Mouse (Mus musculus): ENCODE results near the gene Uqcr11. TPM values are rescaled to one million over a fixed set of nuclear protein-coding genes. Genes with fewer than 3 reads are reported as not detected.
A peak's percentile ranks its signal among the peaks of the same experiment; 100 is the strongest.

The Uqcr11 gene
- polyA plus RNA-seq, 2 experiments, result 707 to 718 TPM

DNA sequence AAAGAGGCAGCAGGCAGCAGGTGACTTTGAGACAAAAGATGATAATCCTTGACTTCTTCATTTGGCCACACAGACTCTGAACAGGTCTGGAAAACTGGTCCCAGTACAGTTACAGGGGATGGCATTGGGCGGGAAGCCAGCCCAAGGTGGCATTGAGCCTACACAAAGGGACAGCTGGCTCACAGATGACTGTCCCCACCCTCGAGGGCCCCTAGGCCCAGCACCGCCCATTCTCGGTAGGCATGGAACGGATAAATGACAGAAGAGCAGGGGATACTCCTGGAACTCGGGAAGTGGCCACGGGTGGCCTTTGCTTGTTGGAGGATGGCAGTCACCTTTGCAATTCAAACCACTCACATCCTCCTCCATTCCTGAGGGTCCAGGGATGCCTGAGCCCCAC lies 21.3 kb downstream of the Uqcr11 start:
- DNase-seq (ENCODE audit: low spot score) (no peak), ATAC-seq (ENCODE audit: low FRiP score, low read depth) (no peak)
- no peaks in the 10 kb centered on the region for H3K9me3 ChIP-seq (ENCODE audit: control insufficient read depth, low read length)
- no peaks in the 10 kb centered on the region for H3K27me3 ChIP-seq (ENCODE audit: control insufficient read depth, insufficient read depth, low read length)
- H3K9ac ChIP-seq (ENCODE audit: low read depth, low read length, severe bottlenecking), result peak overlapping the region; percentile 89
- peak overlapping the region; percentile 87 for H3K27ac ChIP-seq (replicated peaks; ENCODE audit: low read depth, low read length)
- no peak for TF ChIP-seq POLR2A (IDR thresholded peaks at IDR 0.05; ENCODE audit: borderline replicate concordance, extremely low read depth, insufficient read depth, insufficient read length)
- H3K4me2 ChIP-seq (replicated peaks; ENCODE audit: low read depth, low read length, severe bottlenecking), result peak overlapping the region; percentile 90
- WGBS, result 8% methylated on average over 7 of the region's 7 CpGs
- peak overlapping the region; percentile 87 for H3K4me3 ChIP-seq (replicated peaks; ENCODE audit: low read length)
- H3K36me3 ChIP-seq (ENCODE audit: control insufficient read depth, insufficient read depth, low read length), result peaks cover 42% of the 10 kb centered on the region
- H3K4me1 ChIP-seq (ENCODE audit: control insufficient read depth, insufficient read depth, low read length), result peaks cover 23% of the 10 kb centered on the region

DNA sequence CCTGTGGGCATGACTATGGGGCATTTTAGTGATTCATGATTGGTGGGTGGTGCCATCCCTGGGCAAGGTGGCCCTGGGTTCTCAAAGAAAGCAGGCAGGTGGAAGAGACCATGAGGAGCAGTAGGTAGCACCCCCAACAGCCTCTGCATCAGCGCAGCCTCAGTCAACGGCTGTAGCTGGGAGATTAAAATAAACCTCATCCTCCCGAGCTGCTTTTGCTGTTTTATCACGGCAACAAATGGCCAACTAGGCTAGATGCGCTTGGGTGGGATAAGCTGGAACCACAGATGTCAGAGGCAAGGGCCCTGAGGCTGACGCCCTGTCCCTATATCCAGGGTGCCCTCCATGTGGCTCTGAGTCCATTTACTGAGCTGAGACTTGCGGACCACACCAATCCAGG lies 21.9 kb downstream of the Uqcr11 start:
- no peak for DNase-seq (ENCODE audit: low spot score)
- no peak for ATAC-seq (ENCODE audit: low FRiP score, low read depth)
- Histone ChIP-seq H3K4me1 (ENCODE audit: control insufficient read depth, insufficient read depth, low read length) (peaks cover 23% of the 10 kb centered on the region), H3K4me2 (replicated peaks; ENCODE audit: low read depth, low read length, severe bottlenecking) (peak overlapping the region; percentile 90), H3K9me3 (ENCODE audit: control insufficient read depth, low read length) (no peaks in the 10 kb centered on the region), H3K27me3 (ENCODE audit: control insufficient read depth, insufficient read depth, low read length) (no peaks in the 10 kb centered on the region), H3K27ac (replicated peaks; ENCODE audit: low read depth, low read length) (no peak overlapping the region), H3K9ac (ENCODE audit: low read depth, low read length, severe bottlenecking) (peak overlapping the region; percentile 89; the same call in 1 of the 2 replicates), H3K4me3 (replicated peaks; ENCODE audit: low read length) (peak overlapping the region; percentile 87), H3K36me3 (ENCODE audit: control insufficient read depth, insufficient read depth, low read length) (peaks cover 47% of the 10 kb centered on the region)
- 75% methylated on average over 7 of the region's 7 CpGs for WGBS
- no peak for TF ChIP-seq POLR2A (IDR thresholded peaks at IDR 0.05; ENCODE audit: borderline replicate concordance, extremely low read depth, insufficient read depth, insufficient read length)

DNA sequence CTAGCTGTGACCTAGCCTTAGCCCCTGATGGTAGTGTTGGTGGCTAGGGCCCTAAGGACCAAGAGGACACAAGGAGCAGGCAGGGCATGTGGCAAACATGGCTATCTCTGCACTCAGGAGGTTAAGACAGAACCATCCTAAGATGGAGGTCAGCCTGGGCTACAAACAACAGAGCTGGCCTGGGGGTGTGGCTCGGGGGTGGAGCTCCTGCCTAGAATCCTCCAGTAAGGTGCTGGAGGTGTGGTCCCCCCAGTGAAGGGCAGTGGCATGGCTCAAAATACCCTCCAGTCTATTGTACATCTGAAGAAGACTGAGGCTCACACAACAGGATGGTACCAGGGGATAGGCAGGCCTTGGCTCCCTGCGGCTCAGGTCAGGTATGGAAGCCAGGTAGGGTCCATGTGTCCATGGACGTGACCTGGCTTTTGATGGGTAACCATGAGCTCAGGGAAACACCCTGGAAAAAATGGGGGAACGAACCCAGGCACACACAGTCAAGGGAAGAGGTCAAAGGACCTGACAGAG lies 22.5 kb downstream of the Uqcr11 start:
- Histone ChIP-seq H3K4me2 (replicated peaks; ENCODE audit: low read depth, low read length, severe bottlenecking) (peak overlapping the region; percentile 90), H3K27ac (replicated peaks; ENCODE audit: low read depth, low read length) (no peak overlapping the region), H3K9ac (ENCODE audit: low read depth, low read length, severe bottlenecking) (no peak overlapping the region), H3K9me3 (ENCODE audit: control insufficient read depth, low read length) (no peaks in the 10 kb centered on the region), H3K27me3 (ENCODE audit: control insufficient read depth, insufficient read depth, low read length) (no peaks in the 10 kb centered on the region), H3K4me3 (replicated peaks; ENCODE audit: low read length) (peak overlapping the region; percentile 87; the same call in 1 of the 2 replicates), H3K36me3 (ENCODE audit: control insufficient read depth, insufficient read depth, low read length) (peaks cover 53% of the 10 kb centered on the region), H3K4me1 (ENCODE audit: control insufficient read depth, insufficient read depth, low read length) (peaks cover 23% of the 10 kb centered on the region)
- DNase-seq (ENCODE audit: low spot score), result no peak
- ATAC-seq (ENCODE audit: low FRiP score, low read depth), result no peak
- TF ChIP-seq POLR2A (IDR thresholded peaks at IDR 0.05; ENCODE audit: borderline replicate concordance, extremely low read depth, insufficient read depth, insufficient read length), result no peak
- 81% methylated on average over 4 of the region's 4 CpGs for WGBS

DNA sequence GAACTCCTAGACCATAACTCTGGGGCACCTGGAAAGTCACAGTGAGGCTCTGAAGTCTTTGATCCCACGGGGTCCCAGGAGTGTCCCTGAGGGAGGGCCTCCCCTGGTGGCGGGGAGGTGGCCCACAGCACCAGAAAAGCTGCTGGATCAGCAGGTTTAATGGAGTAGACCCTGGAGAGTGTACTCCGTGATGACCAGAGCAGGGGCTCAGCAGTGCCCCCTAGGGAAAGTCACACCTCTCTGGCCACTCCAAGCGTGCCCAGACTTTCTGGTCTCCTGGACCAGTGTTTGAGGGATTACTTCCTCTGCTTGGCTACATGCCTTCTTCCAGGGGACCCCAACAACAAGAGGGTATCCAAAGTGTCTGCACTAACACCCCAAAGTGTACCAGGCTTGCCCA lies 23.2 kb downstream of the Uqcr11 start:
- no peaks in the 10 kb centered on the region for H3K27me3 ChIP-seq (ENCODE audit: control insufficient read depth, insufficient read depth, low read length)
- H3K36me3 ChIP-seq (ENCODE audit: control insufficient read depth, insufficient read depth, low read length), result peaks cover 55% of the 10 kb centered on the region
- no peaks in the 10 kb centered on the region for H3K9me3 ChIP-seq (ENCODE audit: control insufficient read depth, low read length)
- no peak for ATAC-seq (ENCODE audit: low FRiP score, low read depth)
- H3K4me2 ChIP-seq (replicated peaks; ENCODE audit: low read depth, low read length, severe bottlenecking), result no peak overlapping the region; the same call in 1 of the 2 replicates
- no peak overlapping the region for H3K4me3 ChIP-seq (replicated peaks; ENCODE audit: low read length)
- peaks cover 20% of the 10 kb centered on the region for H3K4me1 ChIP-seq (ENCODE audit: control insufficient read depth, insufficient read depth, low read length)
- DNase-seq (ENCODE audit: low spot score), result no peak
- peak overlapping the region; percentile 25; the same call in 1 of the 2 replicates for H3K9ac ChIP-seq (ENCODE audit: low read depth, low read length, severe bottlenecking)
- WGBS, result 56% methylated on average over 4 of the region's 4 CpGs
- no peak overlapping the region for H3K27ac ChIP-seq (replicated peaks; ENCODE audit: low read depth, low read length)
- TF ChIP-seq POLR2A (IDR thresholded peaks at IDR 0.05; ENCODE audit: borderline replicate concordance, extremely low read depth, insufficient read depth, insufficient read length), result no peak

DNA sequence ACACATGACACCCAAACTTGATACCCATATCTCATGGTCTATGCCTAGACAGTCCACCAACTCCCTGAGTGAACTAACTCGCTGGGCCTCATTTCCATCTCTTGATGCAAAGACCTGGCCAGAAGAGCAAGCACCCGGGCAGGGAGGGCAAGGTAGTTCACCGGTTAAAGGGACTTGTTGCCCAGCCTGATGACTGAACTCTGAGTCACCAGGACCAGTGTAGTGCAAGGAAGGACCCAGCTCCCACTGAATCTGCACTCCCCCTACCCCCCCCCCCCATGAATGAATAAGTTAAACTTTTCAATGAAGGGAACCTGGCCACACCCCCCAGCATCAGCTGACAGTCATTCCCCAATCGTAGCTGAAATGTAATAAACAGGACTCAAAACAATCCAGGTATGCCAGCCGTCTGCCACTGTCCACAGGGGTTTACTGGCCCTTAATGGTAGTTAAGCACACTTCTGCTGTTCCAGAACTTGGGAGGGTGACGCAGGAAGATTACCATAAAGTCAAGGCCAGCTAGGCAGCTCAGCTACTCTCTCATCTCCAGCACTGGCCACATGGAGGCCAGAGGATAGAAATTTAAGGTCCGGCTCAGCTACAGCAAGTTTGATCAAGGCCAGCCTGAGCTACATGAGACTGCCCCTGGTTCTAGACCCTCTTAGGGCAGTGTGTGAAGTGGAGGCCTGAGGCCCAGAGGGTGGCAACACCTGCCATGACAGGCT lies 23.8 kb downstream of the Uqcr11 start:
- H3K27ac ChIP-seq (replicated peaks; ENCODE audit: low read depth, low read length), result no peak overlapping the region
- no peak overlapping the region for H3K4me3 ChIP-seq (replicated peaks; ENCODE audit: low read length)
- TF ChIP-seq POLR2A (IDR thresholded peaks at IDR 0.05; ENCODE audit: borderline replicate concordance, extremely low read depth, insufficient read depth, insufficient read length), result no peak
- H3K9ac ChIP-seq (ENCODE audit: low read depth, low read length, severe bottlenecking), result no peak overlapping the region
- ATAC-seq (ENCODE audit: low FRiP score, low read depth) (no peak), DNase-seq (ENCODE audit: low spot score) (no peak)
- peaks cover 55% of the 10 kb centered on the region for H3K36me3 ChIP-seq (ENCODE audit: control insufficient read depth, insufficient read depth, low read length)
- WGBS, result 74% methylated on average over 7 of the region's 7 CpGs
- H3K27me3 ChIP-seq (ENCODE audit: control insufficient read depth, insufficient read depth, low read length), result no peaks in the 10 kb centered on the region
- H3K9me3 ChIP-seq (ENCODE audit: control insufficient read depth, low read length), result no peaks in the 10 kb centered on the region
- H3K4me2 ChIP-seq (replicated peaks; ENCODE audit: low read depth, low read length, severe bottlenecking), result no peak overlapping the region
- peaks cover 14% of the 10 kb centered on the region for H3K4me1 ChIP-seq (ENCODE audit: control insufficient read depth, insufficient read depth, low read length)
